Mouse (Mus musculus): Measurements from ENCODE around the gene Prkd1. TPM values are rescaled to one million over a fixed set of nuclear protein-coding genes. Genes with fewer than 3 reads are reported as not detected.
A peak's percentile ranks its signal among the peaks of the same experiment; 100 is the strongest.

The Prkd1 gene
- polyA plus RNA-seq, 1 experiment from 2014 or later = 8.9 TPM

DNA sequence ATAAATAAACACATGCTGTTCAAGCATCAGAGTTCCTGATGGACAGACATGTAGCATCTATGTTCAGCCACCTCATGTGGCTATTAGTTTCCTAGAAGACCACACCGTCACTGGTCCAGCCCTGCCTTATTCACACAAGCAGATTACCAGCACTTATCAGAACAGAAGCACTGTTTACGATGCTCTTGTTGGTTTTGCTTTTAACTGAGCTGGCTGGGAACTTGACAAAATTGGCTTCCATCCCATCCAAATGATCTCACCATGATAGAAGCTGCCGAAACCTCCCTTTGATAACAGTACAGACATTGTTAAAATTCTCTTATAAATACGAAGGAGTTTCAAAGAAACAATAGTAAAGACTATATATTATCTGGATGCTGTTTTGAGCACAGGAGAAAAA lies 24.7 kb downstream of the Prkd1 start:
- 67% methylated on average over 4 of the region's 4 CpGs for WGBS
- H3K4me3 ChIP-seq (ENCODE audit: low read depth, low read length) = no peak overlapping the region
- H3K36me3 ChIP-seq (ENCODE audit: control insufficient read depth, insufficient read depth, low read length) = no peaks in the 10 kb centered on the region
- H3K9me3 ChIP-seq (ENCODE audit: control insufficient read depth, low read depth, low read length) = no peaks in the 10 kb centered on the region
- no peaks in the 10 kb centered on the region for H3K4me1 ChIP-seq (ENCODE audit: control insufficient read depth, insufficient read depth, low read length)
- ATAC-seq (ENCODE audit: insufficient number of reproducible peaks, insufficient read depth, low FRiP score, low read depth) = no peak
- no peak overlapping the region for H3K9ac ChIP-seq (replicated peaks; ENCODE audit: low read depth, low read length)
- no peaks in the 10 kb centered on the region for H3K27me3 ChIP-seq (ENCODE audit: control insufficient read depth, insufficient read depth, low read length)
- H3K27ac ChIP-seq (ENCODE audit: low read length) = no peak overlapping the region
- no peak overlapping the region for H3K4me2 ChIP-seq (replicated peaks; ENCODE audit: low read depth, low read length)

DNA sequence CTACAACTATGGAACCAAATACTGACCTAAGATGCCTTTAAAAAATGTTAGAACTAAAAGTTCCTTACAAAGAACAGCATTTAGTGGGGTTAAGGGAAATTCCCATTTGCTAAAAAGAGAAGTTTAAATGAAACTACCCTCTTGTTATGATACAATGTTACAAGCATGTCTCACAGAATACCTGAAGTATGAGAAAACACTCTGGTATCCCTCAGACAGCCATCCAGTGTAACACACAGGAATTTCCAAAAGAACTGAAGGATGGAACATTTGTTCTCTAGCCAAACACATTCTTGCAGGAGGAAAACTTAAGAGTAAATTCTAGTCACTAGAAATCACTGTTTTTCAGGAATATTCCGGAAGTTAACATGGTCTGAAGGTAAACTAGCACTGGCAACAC lies 33.0 kb downstream of the Prkd1 start:
- Histone ChIP-seq H3K4me3 (ENCODE audit: low read depth, low read length) (no peak overlapping the region), H3K9ac (replicated peaks; ENCODE audit: low read depth, low read length) (no peak overlapping the region), H3K4me1 (ENCODE audit: control insufficient read depth, insufficient read depth, low read length) (no peaks in the 10 kb centered on the region), H3K36me3 (ENCODE audit: control insufficient read depth, insufficient read depth, low read length) (no peaks in the 10 kb centered on the region), H3K27me3 (ENCODE audit: control insufficient read depth, insufficient read depth, low read length) (no peaks in the 10 kb centered on the region), H3K27ac (ENCODE audit: low read length) (no peak overlapping the region), H3K4me2 (replicated peaks; ENCODE audit: low read depth, low read length) (no peak overlapping the region), H3K9me3 (ENCODE audit: control insufficient read depth, low read depth, low read length) (no peaks in the 10 kb centered on the region)
- 94% methylated on average over 1 of the region's 1 CpGs for WGBS
- no peak for ATAC-seq (ENCODE audit: insufficient number of reproducible peaks, insufficient read depth, low FRiP score, low read depth)

DNA sequence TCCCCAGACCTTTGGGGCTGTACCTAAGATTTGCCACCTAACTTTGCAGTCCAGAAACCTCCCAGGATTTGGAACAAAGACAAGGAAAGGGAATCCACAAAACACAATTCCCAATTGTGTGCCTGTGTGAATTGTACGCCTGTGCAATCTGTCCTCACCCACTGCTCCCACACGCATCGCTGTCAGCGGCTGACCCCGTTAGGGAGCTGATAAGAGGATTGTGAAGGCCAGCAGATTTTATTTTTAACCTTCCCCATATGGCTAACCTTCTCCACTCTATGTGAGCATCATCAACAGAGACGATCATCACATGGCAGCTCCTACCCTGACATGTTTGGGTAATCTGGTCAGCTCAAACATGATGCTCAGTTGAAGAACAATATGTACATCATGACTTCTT lies 34.6 kb downstream of the Prkd1 start:
- Histone ChIP-seq H3K9me3 (ENCODE audit: control insufficient read depth, low read depth, low read length) (no peaks in the 10 kb centered on the region), H3K4me2 (replicated peaks; ENCODE audit: low read depth, low read length) (no peak overlapping the region), H3K4me1 (ENCODE audit: control insufficient read depth, insufficient read depth, low read length) (no peaks in the 10 kb centered on the region), H3K27ac (ENCODE audit: low read length) (no peak overlapping the region), H3K4me3 (ENCODE audit: low read depth, low read length) (no peak overlapping the region), H3K36me3 (ENCODE audit: control insufficient read depth, insufficient read depth, low read length) (no peaks in the 10 kb centered on the region), H3K27me3 (ENCODE audit: control insufficient read depth, insufficient read depth, low read length) (no peaks in the 10 kb centered on the region), H3K9ac (replicated peaks; ENCODE audit: low read depth, low read length) (no peak overlapping the region)
- no peak for ATAC-seq (ENCODE audit: insufficient number of reproducible peaks, insufficient read depth, low FRiP score, low read depth)
- 35% methylated on average over 6 of the region's 6 CpGs for WGBS

DNA sequence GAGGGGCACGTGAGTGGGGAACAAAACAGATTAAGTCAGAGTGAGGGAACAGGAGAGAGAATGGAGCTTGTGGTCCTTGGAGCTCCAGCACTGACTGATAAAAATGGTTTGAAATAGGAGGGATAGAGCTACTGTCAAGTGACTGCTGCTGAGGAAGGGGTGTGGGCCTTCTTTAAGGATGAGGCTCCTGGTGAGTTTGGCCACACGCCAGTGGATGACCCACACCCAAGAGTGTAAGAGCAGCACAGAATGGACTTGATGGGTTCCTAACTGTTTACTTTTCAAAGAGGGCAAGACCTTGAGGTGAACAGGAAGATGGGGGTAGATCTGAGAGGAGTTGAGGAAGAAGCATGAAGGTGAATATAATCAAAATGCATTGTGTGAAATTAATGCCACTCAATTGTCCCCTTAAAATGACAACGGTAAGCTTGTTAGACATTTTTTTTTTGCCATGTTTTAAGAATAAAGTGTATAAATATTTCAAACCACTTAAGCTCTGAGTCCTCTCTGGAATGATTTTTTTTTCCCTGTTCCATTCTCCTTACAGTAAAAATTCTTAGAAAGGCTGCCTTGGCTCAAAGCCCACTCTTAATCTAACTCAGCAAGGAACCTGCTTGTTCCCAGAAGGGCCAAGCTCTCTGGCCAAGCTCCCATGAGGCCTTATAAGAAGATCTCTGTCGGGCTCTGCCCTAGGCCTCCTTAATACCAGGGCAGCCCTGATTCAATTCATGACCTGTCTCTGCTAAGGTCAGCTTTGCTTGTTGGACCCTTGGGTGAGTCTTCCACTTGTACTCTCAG lies 42.0 kb downstream of the Prkd1 start:
- H3K27me3 ChIP-seq (ENCODE audit: control insufficient read depth, insufficient read depth, low read length) = no peaks in the 10 kb centered on the region
- no peak overlapping the region for H3K4me2 ChIP-seq (replicated peaks; ENCODE audit: low read depth, low read length)
- H3K27ac ChIP-seq (ENCODE audit: low read length) = no peak overlapping the region
- no peaks in the 10 kb centered on the region for H3K9me3 ChIP-seq (ENCODE audit: control insufficient read depth, low read depth, low read length)
- WGBS = 45% methylated on average over 4 of the region's 4 CpGs
- no peak for ATAC-seq (ENCODE audit: insufficient number of reproducible peaks, insufficient read depth, low FRiP score, low read depth)
- no peaks in the 10 kb centered on the region for H3K36me3 ChIP-seq (ENCODE audit: control insufficient read depth, insufficient read depth, low read length)
- H3K4me1 ChIP-seq (ENCODE audit: control insufficient read depth, insufficient read depth, low read length) = no peaks in the 10 kb centered on the region
- no peak overlapping the region for H3K4me3 ChIP-seq (ENCODE audit: low read depth, low read length)
- H3K9ac ChIP-seq (replicated peaks; ENCODE audit: low read depth, low read length) = no peak overlapping the region

DNA sequence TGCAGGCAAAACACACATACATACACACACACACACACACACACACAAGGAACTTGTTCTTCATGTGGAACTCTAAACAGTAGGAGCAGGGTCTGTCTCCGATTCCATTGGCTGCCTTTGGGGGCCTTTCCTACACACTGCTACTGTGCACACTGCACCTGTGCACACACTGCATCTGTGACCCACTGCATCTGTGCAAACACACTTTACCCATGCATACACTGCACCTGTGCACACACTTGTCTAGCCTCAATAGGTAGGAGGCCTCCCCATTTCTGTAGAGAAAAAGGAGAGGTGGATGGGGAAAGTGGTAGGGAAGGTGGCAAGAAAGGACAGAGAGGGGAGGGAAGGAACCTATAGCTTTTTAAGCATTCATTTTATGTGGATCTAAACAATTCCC lies 49.5 kb downstream of the Prkd1 start:
- no peaks in the 10 kb centered on the region for H3K36me3 ChIP-seq (ENCODE audit: control insufficient read depth, insufficient read depth, low read length)
- H3K27me3 ChIP-seq (ENCODE audit: control insufficient read depth, insufficient read depth, low read length) = no peaks in the 10 kb centered on the region
- ATAC-seq (ENCODE audit: insufficient number of reproducible peaks, insufficient read depth, low FRiP score, low read depth) = 0 out of 2 replicates have a peak, but pooled peaks have one; percentile 14
- H3K4me1 ChIP-seq (ENCODE audit: control insufficient read depth, insufficient read depth, low read length) = no peaks in the 10 kb centered on the region
- H3K4me3 ChIP-seq (ENCODE audit: low read depth, low read length) = no peak overlapping the region
- H3K27ac ChIP-seq (ENCODE audit: low read length) = no peak overlapping the region
- 42% methylated on average over 1 of the region's 1 CpGs for WGBS
- H3K9me3 ChIP-seq (ENCODE audit: control insufficient read depth, low read depth, low read length) = no peaks in the 10 kb centered on the region
- no peak overlapping the region for H3K4me2 ChIP-seq (replicated peaks; ENCODE audit: low read depth, low read length)
- H3K9ac ChIP-seq (replicated peaks; ENCODE audit: low read depth, low read length) = no peak overlapping the region

DNA sequence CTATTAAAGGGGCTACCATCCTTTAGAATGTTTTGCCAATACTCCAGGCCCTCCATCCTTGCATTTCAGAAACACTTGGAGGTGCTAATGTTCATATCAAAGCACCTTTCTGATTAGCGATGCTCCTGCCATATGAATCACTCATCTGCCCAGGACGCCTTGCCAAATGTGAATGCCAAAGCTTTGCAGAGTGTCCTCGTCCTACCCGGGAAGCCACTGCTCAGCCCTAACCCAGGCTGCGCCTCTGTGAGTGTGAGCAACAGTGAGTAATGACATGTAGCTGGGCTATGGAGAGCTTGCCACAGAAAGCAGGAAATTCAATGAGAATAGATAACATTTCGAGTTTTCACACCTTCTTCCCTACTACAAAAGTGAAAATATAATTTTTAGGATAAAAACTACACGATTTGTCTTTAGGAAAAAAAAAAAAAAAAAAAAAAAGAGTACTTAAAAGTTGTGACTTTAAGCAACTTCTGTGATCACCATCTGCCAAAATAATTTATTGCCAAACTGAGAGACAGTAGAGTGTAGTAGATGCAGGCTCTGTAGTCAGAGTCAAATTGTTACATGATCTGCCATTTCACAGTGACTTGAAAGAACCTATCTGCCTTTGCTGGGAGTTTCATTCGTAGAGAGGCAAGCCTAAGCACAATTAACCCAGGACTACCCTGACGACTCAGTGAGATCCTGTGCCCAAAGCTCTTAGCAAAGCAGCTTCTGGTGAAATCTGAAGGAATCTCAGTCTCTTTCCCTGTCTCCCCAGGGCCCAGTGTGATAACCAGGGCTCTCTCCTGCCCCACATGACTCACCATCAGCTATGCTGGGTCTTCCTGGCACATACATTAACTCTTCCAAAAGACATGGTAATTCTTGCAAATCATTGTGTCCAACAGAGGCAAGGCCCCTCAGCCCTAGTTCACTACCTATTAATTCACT lies 50.6 kb downstream of the Prkd1 start:
- 68% methylated on average over 9 of the region's 9 CpGs for WGBS
- no peak overlapping the region for H3K4me2 ChIP-seq (replicated peaks; ENCODE audit: low read depth, low read length)
- H3K27me3 ChIP-seq (ENCODE audit: control insufficient read depth, insufficient read depth, low read length) = no peaks in the 10 kb centered on the region
- H3K4me1 ChIP-seq (ENCODE audit: control insufficient read depth, insufficient read depth, low read length) = no peaks in the 10 kb centered on the region
- no peak overlapping the region for H3K4me3 ChIP-seq (ENCODE audit: low read depth, low read length)
- H3K36me3 ChIP-seq (ENCODE audit: control insufficient read depth, insufficient read depth, low read length) = no peaks in the 10 kb centered on the region
- H3K9me3 ChIP-seq (ENCODE audit: control insufficient read depth, low read depth, low read length) = no peaks in the 10 kb centered on the region
- ATAC-seq (ENCODE audit: insufficient number of reproducible peaks, insufficient read depth, low FRiP score, low read depth) = no peak
- no peak overlapping the region for H3K9ac ChIP-seq (replicated peaks; ENCODE audit: low read depth, low read length)
- no peak overlapping the region for H3K27ac ChIP-seq (ENCODE audit: low read length)

DNA sequence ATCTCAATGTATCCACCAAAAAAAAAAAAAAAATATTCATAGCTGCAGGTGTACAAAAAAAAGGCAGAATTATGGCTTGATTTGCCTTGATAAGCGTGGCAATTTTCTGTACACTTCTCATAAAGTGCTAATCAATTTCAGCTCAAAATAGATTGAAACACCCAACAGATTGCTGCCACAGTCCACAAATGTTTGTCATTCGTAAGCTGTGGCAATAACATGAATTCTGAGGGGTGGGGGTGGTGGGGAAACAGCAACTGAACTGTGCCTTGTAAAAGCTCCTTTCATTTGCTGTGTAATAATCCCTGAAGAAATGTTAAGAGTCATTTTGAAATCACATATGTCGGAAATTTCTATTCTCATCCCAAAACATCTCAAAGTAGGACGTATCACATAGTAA lies 51.4 kb downstream of the Prkd1 start:
- no peak overlapping the region for H3K27ac ChIP-seq (ENCODE audit: low read length)
- no peak overlapping the region for H3K9ac ChIP-seq (replicated peaks; ENCODE audit: low read depth, low read length)
- H3K4me2 ChIP-seq (replicated peaks; ENCODE audit: low read depth, low read length) = no peak overlapping the region
- 95% methylated on average over 4 of the region's 4 CpGs for WGBS
- H3K9me3 ChIP-seq (ENCODE audit: control insufficient read depth, low read depth, low read length) = no peaks in the 10 kb centered on the region
- no peak for ATAC-seq (ENCODE audit: insufficient number of reproducible peaks, insufficient read depth, low FRiP score, low read depth)
- H3K27me3 ChIP-seq (ENCODE audit: control insufficient read depth, insufficient read depth, low read length) = no peaks in the 10 kb centered on the region
- H3K36me3 ChIP-seq (ENCODE audit: control insufficient read depth, insufficient read depth, low read length) = no peaks in the 10 kb centered on the region
- H3K4me3 ChIP-seq (ENCODE audit: low read depth, low read length) = no peak overlapping the region
- no peaks in the 10 kb centered on the region for H3K4me1 ChIP-seq (ENCODE audit: control insufficient read depth, insufficient read depth, low read length)

DNA sequence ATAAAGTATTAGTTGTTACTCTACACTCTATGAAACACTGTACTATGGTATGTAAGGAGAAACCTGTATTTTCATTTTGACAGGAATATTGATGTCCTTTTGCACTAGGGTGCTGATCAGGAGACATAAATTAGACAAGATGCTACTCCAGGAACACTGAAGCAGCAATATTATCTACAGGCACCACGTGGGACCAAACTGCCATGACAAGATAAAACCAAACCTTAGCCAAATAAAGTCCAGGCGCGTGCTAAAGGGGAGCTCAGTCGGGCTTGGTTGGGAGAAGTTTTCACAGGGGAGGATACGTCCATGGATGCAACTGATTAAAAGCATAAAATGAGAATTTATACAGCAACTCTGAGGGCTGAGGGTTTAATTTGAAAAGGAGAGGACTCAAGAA lies 53.1 kb downstream of the Prkd1 start:
- Histone ChIP-seq H3K9me3 (ENCODE audit: control insufficient read depth, low read depth, low read length) (no peaks in the 10 kb centered on the region), H3K4me1 (ENCODE audit: control insufficient read depth, insufficient read depth, low read length) (no peaks in the 10 kb centered on the region), H3K4me2 (replicated peaks; ENCODE audit: low read depth, low read length) (no peak overlapping the region), H3K4me3 (ENCODE audit: low read depth, low read length) (no peak overlapping the region), H3K27me3 (ENCODE audit: control insufficient read depth, insufficient read depth, low read length) (no peaks in the 10 kb centered on the region), H3K27ac (ENCODE audit: low read length) (no peak overlapping the region), H3K9ac (replicated peaks; ENCODE audit: low read depth, low read length) (no peak overlapping the region), H3K36me3 (ENCODE audit: control insufficient read depth, insufficient read depth, low read length) (no peaks in the 10 kb centered on the region)
- no peak for ATAC-seq (ENCODE audit: insufficient number of reproducible peaks, insufficient read depth, low FRiP score, low read depth)
- 71% methylated on average over 5 of the region's 5 CpGs for WGBS
